Mouse (Mus musculus): ENCODE measurements at regions not wholly inside any gene's neighbourhood (a gene's known extent, or its start where the extent isn't known, plus 50 kb on each side); places are given as distances from the start of the nearest gene placed in this dataset.
A peak's percentile ranks its signal among the peaks of the same experiment; 100 is the strongest.

DNA sequence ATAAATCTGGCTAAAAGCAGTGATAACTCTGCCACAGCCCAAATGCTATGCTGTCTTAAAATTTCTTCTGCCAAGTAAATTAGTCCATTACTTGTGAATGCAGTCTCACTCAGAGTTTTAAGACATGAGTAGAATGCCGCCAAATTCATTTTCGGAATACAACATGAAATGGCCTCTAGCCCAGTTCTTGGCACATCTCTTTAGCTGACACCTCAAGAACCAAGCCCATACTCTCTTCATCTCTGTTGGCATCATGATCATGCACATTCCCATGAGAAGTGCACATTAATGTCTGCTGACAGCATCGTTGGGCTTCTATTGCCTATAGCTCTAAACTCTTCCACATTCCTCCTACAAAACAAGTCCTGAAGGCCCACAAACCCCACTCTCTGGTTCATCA lies 336.2 kb downstream of the Mycn start:
- DNase-seq (ENCODE audit: extremely low spot score in 1 of 2, low spot score in 2 of 2), result no peak
- intact Hi-C loops (cut with DNase I), result no loop called here

- intact Hi-C loops (cut with DNase I), result no loop called here
- DNase-seq (ENCODE audit: extremely low spot score in 1 of 2, low spot score in 2 of 2), result peak in 1 of 2 experiments; percentile 11
These were observed 339.4 kb downstream of the Fam49a start for GRCm38 (mm10) chr12:12601362-12601761.

DNA sequence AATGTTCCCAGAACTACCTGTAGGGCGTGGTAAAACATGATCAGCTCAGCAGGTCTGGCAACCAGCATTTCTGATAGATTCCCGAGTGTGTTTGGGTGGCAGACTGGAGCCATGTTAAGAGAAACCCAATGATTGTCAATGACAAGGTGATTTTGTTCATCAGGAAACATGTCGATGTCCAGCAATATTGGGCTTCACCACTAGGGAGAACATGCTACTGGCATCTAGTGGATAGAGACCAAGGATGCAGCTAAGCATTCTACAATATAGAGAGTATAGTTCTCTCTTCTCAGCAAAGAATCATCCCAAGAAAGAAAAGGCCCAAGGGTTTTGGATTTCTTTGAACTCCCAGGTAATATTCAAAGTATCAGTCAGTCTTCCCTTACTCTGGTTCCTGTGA lies 333.5 kb downstream of the Fam49a start:
- intact Hi-C loops (cut with DNase I), result no loop called here
- DNase-seq (ENCODE audit: extremely low spot score in 1 of 2, low spot score in 2 of 2), result no peak

- intact Hi-C loops (cut with DNase I), result no loop called here
These were observed 332.6 kb downstream of the Fam49a start for GRCm38 (mm10) chr12:12594567-12594966.

DNA sequence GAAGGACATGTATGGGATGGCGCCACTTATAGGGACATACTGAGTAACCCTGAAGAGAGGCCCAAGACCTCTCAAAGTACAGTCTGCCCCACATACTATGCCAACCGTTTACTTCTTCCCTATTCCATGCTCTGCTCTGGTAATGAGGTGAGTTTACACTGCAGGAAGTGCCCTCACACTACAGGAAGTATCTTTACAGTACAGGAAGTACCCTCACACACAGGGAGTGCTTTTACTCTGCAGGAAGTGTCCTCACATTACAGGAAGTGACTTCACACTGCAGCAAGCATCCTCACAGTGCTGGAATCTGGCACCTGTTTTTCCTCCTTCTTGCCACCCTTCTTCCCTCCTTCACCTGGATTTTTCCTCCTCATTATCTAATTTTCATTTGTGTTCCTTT lies 331.4 kb downstream of the Fam49a start:
- no peak for DNase-seq (ENCODE audit: extremely low spot score in 1 of 2, low spot score in 2 of 2)
- intact Hi-C loops (cut with DNase I), result no loop called here

More at GRCm38 (mm10) chr12:12594567-12594966, 332.6 kb downstream of the Fam49a start:
- DNase-seq (ENCODE audit: extremely low spot score in 1 of 2, low spot score in 2 of 2), result no peak

DNA sequence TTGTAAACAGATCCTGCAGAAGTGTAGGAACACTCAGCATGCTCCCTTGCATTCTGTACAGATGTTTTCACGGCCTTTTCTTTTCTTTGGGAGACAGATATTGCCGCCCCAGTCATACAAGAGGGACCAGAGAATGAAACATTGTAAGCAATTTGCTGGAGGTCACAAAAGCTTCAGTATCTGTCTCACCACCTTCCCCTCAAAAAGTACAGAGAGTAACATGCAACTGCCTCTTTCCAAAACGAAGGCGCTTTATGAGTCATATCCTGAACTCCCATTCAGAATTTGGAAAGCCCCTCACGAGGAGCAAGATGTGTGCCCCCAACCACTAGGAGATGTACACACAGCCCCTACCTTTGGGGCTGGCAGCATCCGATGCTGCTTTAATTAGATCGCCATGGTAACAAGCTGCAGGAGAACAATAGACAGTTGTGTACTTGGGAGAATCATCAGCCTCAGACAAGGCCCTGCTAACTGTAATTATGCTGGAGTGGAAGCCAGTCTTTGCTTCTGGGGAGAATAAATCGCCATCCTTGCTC lies 328.9 kb downstream of the Fam49a start:
- peak in 1 of 2 experiments; percentile 4 for DNase-seq (ENCODE audit: extremely low spot score in 1 of 2, low spot score in 2 of 2)
- intact Hi-C loops (cut with DNase I), result no loop called here

DNA sequence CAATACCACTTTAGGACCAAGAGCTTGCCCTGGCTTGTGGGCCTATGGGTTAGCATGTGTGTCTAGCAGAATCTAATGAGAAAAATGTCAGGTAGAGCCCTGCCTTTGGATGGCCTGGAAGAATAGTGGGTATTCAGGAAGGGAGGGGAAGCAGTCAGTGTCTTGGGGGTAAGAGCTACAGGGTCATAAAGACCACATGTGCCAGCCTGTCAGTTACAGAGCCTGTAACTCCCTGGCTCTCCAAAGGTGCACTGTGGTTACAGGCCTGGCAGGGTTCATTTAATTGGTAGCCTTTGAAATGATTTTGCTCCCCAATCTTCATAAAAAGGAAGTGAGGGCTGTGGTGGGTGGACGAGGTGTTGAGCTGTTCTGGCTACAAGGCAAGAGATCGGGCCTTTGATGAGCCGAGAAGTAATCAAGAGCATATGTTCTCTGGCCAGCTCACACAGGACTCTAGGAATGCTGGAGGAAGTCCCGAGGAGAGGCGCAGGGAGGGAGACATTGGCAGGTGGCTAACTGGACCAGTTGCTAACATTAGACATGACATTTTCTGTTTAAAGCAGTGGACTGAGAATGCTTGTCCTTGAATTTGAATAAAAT lies 326.9 kb downstream of the Fam49a start:
- intact Hi-C loops (cut with DNase I), result no loop called here
- no peak for DNase-seq (ENCODE audit: extremely low spot score in 1 of 2, low spot score in 2 of 2)

DNA sequence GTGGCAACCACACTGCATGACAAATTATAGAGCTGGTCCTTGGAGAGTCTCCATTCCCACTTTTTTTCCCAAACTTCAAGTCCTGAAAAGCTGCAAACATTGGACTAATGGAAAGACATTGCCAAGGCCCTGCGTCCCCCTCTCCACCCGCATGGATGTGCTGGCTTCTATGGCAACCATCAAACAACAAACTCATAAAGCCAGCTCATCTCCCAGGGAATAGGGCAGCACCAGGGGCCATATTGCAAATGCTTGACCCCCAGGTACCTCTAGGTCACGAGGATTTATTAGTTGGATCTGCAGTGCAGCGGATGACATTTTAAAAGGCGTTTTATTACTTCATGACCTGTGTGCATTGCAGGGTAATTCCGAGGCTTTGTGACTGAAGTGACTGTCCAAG lies 324.5 kb downstream of the Fam49a start:
- intact Hi-C loops (cut with DNase I), result no loop called here
- no peak for DNase-seq (ENCODE audit: extremely low spot score in 1 of 2, low spot score in 2 of 2)

DNA sequence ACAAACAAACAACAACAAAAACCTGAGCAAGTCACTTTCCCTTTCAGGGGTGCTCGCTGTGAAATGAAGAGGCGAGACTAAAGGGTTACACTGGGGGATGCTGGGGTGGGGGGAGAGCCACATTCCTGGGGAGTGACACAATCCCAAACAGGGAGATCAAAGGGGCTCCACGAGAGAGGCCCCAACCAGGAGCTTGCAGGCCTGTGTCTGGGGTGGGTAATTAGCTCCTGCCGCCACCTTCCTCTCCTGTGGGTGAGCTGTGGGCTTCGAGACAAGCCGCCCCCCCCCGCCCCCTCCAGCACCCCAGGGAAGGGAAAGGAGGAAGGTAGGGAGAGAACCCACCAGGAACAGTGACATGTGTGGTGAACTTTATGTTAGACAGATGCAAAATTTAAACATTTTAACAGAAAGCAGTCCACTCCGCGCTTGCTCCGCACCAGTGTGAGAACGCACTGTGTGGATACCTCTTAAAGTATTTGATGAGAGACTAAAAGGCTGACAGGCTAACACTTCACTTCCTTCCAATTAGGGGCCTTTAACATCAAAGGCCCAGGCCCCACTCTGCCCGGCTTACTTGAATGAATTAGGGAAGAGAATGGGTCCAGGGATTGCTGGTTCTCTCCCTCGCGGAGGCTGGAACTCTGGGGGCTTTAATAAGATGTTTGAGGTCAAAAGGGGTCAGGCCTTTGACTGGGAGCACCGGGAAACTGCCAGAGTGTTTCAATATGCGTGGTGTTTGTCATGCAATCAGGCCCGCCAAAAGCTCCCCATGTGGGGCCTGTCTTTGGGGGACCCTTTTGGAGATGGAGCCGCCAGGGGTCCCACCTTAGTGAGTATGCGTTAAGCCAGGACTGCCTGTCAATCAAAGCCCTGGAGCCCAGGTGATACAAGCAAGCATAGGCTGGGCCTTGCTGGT lies 319.6 kb downstream of the Fam49a start:
- DNase-seq (ENCODE audit: extremely low spot score in 1 of 2, low spot score in 2 of 2), result peak in 1 of 2 experiments; percentile 25
- intact Hi-C loops (cut with DNase I), result no loop called here

- peak in 1 of 2 experiments; percentile 31 for DNase-seq (ENCODE audit: extremely low spot score in 1 of 2, low spot score in 2 of 2)
- intact Hi-C loops (cut with DNase I), result no loop called here
These were observed 318.8 kb downstream of the Fam49a start for GRCm38 (mm10) chr12:12580763-12581178.

GRCm38 (mm10) chr12:12578278-12578677 lies 316.3 kb downstream of the Fam49a start:
- intact Hi-C loops (cut with DNase I), result no loop called here
- peak in 1 of 2 experiments; percentile 46 for DNase-seq (ENCODE audit: extremely low spot score in 1 of 2, low spot score in 2 of 2)

- intact Hi-C loops (cut with DNase I), result no loop called here
- DNase-seq (ENCODE audit: extremely low spot score in 1 of 2, low spot score in 2 of 2), result no peak
These were observed 308.8 kb downstream of the Fam49a start for GRCm38 (mm10) chr12:12570563-12571251.

DNA sequence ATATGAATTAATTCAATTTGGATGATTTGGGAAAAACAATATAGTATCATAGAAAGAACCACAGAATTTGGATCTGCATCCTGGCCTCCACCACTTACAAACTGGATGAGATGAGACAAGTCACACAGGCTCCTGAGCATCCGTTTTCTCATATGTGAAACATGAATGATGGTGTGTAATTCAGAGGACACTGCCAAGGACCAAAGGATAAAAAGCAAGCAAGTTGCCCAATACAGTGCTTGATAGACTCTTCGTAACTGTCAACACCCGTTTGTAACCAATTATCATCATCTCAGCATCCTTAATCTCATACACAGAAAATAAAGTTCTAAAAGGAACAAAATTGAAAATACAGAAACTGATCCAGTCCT lies 305.8 kb downstream of the Fam49a start:
- intact Hi-C loops (cut with DNase I), result no loop called here
- DNase-seq (ENCODE audit: extremely low spot score in 1 of 2, low spot score in 2 of 2), result no peak

DNA sequence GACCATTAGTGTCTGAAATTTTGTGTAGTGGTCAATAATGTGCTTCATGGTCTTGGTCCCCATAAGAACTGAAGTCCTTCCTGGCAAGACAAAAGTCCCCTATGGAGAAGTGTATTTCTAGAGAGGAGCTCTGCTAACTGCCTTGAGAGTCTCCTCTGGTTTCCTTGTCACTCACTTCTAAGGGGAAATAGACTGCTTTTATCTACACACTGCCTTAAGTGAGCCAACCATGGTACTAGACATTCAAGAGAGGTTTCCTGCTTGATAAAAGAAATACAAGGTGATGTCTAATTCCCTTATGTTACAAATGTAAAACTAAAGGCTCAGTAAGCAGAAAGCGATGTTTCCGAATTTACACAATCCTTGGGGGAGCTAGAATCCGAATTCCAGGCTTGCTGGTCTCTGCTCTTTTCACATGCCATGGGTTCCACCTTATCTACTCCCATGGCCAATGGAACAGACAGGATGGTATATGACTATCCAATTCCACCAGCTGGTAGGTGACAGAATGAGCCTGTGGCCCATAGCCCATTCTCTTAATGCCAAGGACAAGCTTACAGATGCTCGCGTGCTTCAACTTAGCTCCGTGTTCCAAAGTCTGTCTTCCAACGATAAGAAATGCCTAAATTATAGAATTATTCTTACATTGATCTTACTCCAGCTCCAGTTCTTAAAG lies 305.3 kb downstream of the Fam49a start:
- intact Hi-C loops (cut with DNase I), result no loop called here
- peak in 1 of 2 experiments; percentile 36 for DNase-seq (ENCODE audit: extremely low spot score in 1 of 2, low spot score in 2 of 2)

DNA sequence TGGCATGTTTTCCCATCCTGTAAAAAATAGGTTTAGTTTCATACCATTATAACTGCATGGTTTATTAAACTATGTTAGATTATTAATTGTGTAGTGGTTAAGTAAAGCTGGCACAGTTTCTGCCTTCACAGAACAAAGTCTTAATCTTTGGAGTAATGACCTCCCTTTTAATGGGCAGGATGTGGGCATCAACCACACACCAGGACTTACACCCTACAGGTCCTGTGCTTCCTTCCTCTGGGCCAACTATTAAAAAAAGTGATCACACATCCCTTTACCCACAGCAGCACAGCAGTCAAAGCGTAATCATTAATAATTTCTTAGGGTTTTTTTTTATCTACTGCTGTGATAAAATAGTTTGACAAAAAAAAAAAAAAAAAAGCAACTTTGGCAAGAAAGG lies 300.3 kb downstream of the Fam49a start:
- intact Hi-C loops (cut with DNase I), result no loop called here
- DNase-seq (ENCODE audit: extremely low spot score in 1 of 2, low spot score in 2 of 2), result no peak

GRCm38 (mm10) chr12:12551818-12552217 lies 289.9 kb downstream of the Fam49a start:
- DNase-seq (ENCODE audit: extremely low spot score in 1 of 2, low spot score in 2 of 2), result no peak
- intact Hi-C loops (cut with DNase I), result no loop called here

DNA sequence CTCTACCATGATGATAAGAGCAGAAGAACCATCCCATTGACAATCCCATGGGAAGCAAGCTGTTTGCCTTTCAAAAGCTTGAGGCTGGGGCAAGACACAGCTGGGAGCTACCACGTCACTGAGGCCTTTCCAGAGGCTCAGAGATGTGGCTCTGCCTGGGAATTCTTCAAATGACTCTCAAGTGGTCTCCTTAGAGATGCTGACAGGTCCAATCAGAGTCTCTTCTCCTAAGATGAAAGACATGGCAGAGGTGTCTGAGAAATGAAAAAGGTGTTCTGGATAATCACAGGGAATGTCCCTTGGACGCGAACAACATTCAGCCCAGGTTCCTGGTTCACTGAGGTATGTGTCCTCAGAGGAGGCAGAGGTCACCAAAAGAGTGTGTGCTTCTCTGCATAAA lies 287.7 kb downstream of the Fam49a start:
- intact Hi-C loops (cut with DNase I), result no loop called here
- DNase-seq (ENCODE audit: extremely low spot score in 1 of 2, low spot score in 2 of 2), result no peak

GRCm38 (mm10) chr12:12548688-12549087 lies 286.7 kb downstream of the Fam49a start:
- no peak for DNase-seq (ENCODE audit: extremely low spot score in 1 of 2, low spot score in 2 of 2)
- intact Hi-C loops (cut with DNase I), result no loop called here

DNA sequence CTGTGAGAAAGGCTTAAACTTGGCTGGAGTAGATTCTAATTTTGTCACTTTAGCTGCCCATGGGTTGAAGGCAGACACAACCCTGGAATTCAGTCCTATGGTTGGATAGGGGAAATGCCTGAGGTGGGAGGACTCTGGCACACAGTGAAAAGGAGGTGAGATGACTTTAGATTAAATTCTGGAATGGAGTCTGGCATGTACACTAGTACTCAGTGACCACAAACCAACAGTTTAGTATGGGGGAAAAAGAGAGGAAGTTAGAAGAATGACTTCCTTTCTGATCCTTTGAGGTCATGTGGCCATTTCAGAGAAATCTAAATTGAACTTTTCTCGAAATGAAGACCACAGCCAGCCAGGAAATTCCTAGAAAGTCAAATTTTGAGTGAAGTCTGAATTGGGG lies 285.5 kb downstream of the Fam49a start:
- intact Hi-C loops (cut with DNase I), result no loop called here
- DNase-seq (ENCODE audit: extremely low spot score in 1 of 2, low spot score in 2 of 2), result no peak

All from left cerebral cortex, postnatal 10 days (tissue).